Mouse (Mus musculus) cortical plate, adult 2 months (tissue): ENCODE results near the gene Snx13. TPM values are rescaled to one million over a fixed set of nuclear protein-coding genes. Genes with fewer than 3 reads are reported as not detected.
A peak's percentile ranks its signal among the peaks of the same experiment; 100 is the strongest.

ENCODE experiments used
- H3K27ac ChIP-seq: fragments of 200-500 bp; 2 replicates; pipeline ENCODE4 v1.5.1; 2012; ENCODE audit warnings: low read length, control low read depth, inconsistent platforms; ENCODE audit not compliant: insufficient read depth
- H3K4me1 ChIP-seq: fragments of 200-500 bp; 2 replicates; pipeline ENCODE4 v1.6.1; 2011; ENCODE audit warnings: low read length; ENCODE audit not compliant: control insufficient read depth, insufficient read depth
- H3K4me3 ChIP-seq: fragments of 200-500 bp; 2 replicates; pipeline ENCODE4 v1.5.1; 2011; ENCODE audit warnings: mild to moderate bottlenecking, low read length, control low read depth; ENCODE audit not compliant: insufficient read depth
- CTCF ChIP-seq: fragments of 200-500 bp; IDR thresholded peaks from 2 replicates; pipeline ENCODE4 v1.5.1; 2011; ENCODE audit warnings: mild to moderate bottlenecking, control low read depth, low read length; ENCODE audit not compliant: insufficient read depth; ENCODE audit errors: extremely low read depth
- POLR2A ChIP-seq: fragments of 200-500 bp; IDR thresholded peaks from 2 replicates; pipeline ENCODE4 v1.6.1; 2011; ENCODE audit warnings: mild to moderate bottlenecking, low read length, control low read depth; ENCODE audit not compliant: insufficient read depth; ENCODE audit errors: extremely low read depth
- polyA plus RNA-seq: library from polyadenylated mRNA; depleted of rRNA; stranded (reverse); fragments of >200 nt; gene quantifications from 2 replicates; pipeline ENCODE4 v1.2.3, GENCODE M21; 2012; rRNA removed

Gene Snx13
- polyA plus RNA-seq, 1 experiment, result 23.9 TPM

GRCm38 (mm10) chr12:35175938-35176337 is 129.0 kb downstream of the Snx13 start:
- H3K4me3 ChIP-seq, result no peak overlapping the region
- TF ChIP-seq CTCF (no peak), POLR2A (no peak)
- H3K27ac ChIP-seq, result no peak overlapping the region
- H3K4me1 ChIP-seq, result no peaks in the 10 kb centered on the region

- H3K4me1 ChIP-seq, result no peaks in the 10 kb centered on the region
- H3K4me3 ChIP-seq, result no peak overlapping the region
- no peak overlapping the region for H3K27ac ChIP-seq
- TF ChIP-seq POLR2A, result no peak
- no peak for TF ChIP-seq CTCF
Observed at GRCm38 (mm10) chr12:35176628-35177027, 129.6 kb downstream of the Snx13 start.

GRCm38 (mm10) chr12:35182675-35183074 is 135.7 kb downstream of the Snx13 start:
- TF ChIP-seq POLR2A (no peak), CTCF (peak; percentile 96)
- Histone ChIP-seq H3K4me1 (no peaks in the 10 kb centered on the region), H3K27ac (no peak overlapping the region), H3K4me3 (no peak overlapping the region)

GRCm38 (mm10) chr12:35184261-35184660 is 137.3 kb downstream of the Snx13 start:
- TF ChIP-seq CTCF, result no peak
- TF ChIP-seq POLR2A, result no peak
- Histone ChIP-seq H3K27ac (no peak overlapping the region), H3K4me3 (no peak overlapping the region), H3K4me1 (no peaks in the 10 kb centered on the region)

GRCm38 (mm10) chr12:35191698-35192425 is 144.9 kb downstream of the Snx13 start:
- Histone ChIP-seq H3K4me3 (no peak overlapping the region), H3K4me1 (no peaks in the 10 kb centered on the region), H3K27ac (no peak overlapping the region)
- TF ChIP-seq POLR2A (no peak), CTCF (peak; percentile 61; the same call in 1 of the 2 replicates)

- Histone ChIP-seq H3K4me1 (no peaks in the 10 kb centered on the region), H3K4me3 (no peak overlapping the region), H3K27ac (no peak overlapping the region)
- no peak for TF ChIP-seq POLR2A
Observed at GRCm38 (mm10) chr12:35192426-35192769, 145.4 kb downstream of the Snx13 start.

Other genes with a start within 250 kb of the Snx13 start
- 23.1 and 23.8 TPM in 2 replicates for gene Hdac9, start 130.1 kb upstream of the Snx13 start, polyA plus RNA-seq
- not detected in 2 replicates for gene Prps1l1, start 62.4 kb upstream of the Snx13 start, polyA plus RNA-seq